Mouse (Mus musculus) ES-E14 (cell line): ENCODE measurements at regions not wholly inside any gene's neighbourhood (a gene's known extent, or its start where the extent isn't known, plus 50 kb on each side); places are given as distances from the start of the nearest gene placed in this dataset.

Experiments used
- DNase-seq: peaks from one replicate; pipeline ENCODE4 v3.0.0-alpha.2; 2013; ENCODE audit warnings: low read depth, low spot score
- H3K27ac ChIP-seq: 2 replicates; pipeline ENCODE4 v1.5.1; 2012; ENCODE audit warnings: low read depth, mild to moderate bottlenecking, low read length, moderate library complexity, mixed read lengths; ENCODE audit not compliant: poor library complexity, insufficient read depth, severe bottlenecking
- H3K36me3 ChIP-seq: 2 replicates; pipeline ENCODE4 v1.6.1; 2012; ENCODE audit warnings: mild to moderate bottlenecking, low read length, moderate library complexity, mixed read lengths; ENCODE audit not compliant: control insufficient read depth, poor library complexity, insufficient read depth, severe bottlenecking
- H3K4me1 ChIP-seq, 2 experiments: fragments of 150-350 bp in 1 of 2; sonication (generic) in 1 of 2; 2 replicates each; pipeline ENCODE4 v1.6.1; 2012; ENCODE audit warnings: low read length in 2 of 2, mild to moderate bottlenecking in 1 of 2, mixed read lengths in 1 of 2; ENCODE audit not compliant: control insufficient read depth in 2 of 2, insufficient read depth in 2 of 2, poor library complexity in 1 of 2
- H3K4me3 ChIP-seq, 2 experiments: fragments of 150-350 bp in 1 of 2; sonication (generic) in 1 of 2; 2 replicates each; pipeline ENCODE4 v1.5.1; 2012; ENCODE audit warnings: low read length in 2 of 2, low read depth in 1 of 2, mild to moderate bottlenecking in 1 of 2, mixed read lengths in 1 of 2; ENCODE audit not compliant: insufficient read depth in 1 of 2, poor library complexity in 1 of 2, severe bottlenecking in 1 of 2
- H3K9ac ChIP-seq: 2 replicates; pipeline ENCODE4 v1.6.1; 2012; ENCODE audit warnings: low read depth, mild to moderate bottlenecking, low read length, mixed read lengths; ENCODE audit not compliant: poor library complexity, insufficient read depth, severe bottlenecking
- H3K9me3 ChIP-seq: fragments of 150-350 bp; sonication (generic); 2 replicates; pipeline ENCODE4 v1.6.1; 2012; ENCODE audit warnings: low read depth, mild to moderate bottlenecking, low read length; ENCODE audit not compliant: control insufficient read depth, insufficient read depth
- CHD2 ChIP-seq: IDR thresholded peaks from 2 replicates; pipeline ENCODE4 v1.6.1; 2014; ENCODE audit warnings: mild to moderate bottlenecking, low read depth, low read length, inconsistent platforms
- HCFC1 ChIP-seq: IDR thresholded peaks from 2 replicates; pipeline ENCODE4 v1.6.1; 2012; ENCODE audit warnings: low read length, inconsistent platforms, borderline replicate concordance; ENCODE audit not compliant: insufficient read depth
- MAFK ChIP-seq: IDR thresholded peaks from 2 replicates; pipeline ENCODE4 v1.6.1; 2014; ENCODE audit warnings: mild to moderate bottlenecking, low read depth, low read length, inconsistent platforms; ENCODE audit not compliant: insufficient read depth
- ZC3H11A ChIP-seq: IDR thresholded peaks from 2 replicates; pipeline ENCODE4 v1.6.1; 2012; ENCODE audit warnings: low read depth, mild to moderate bottlenecking, inconsistent platforms, low read length, borderline replicate concordance
- ZNF384 ChIP-seq: IDR thresholded peaks from 2 replicates; pipeline ENCODE4 v1.6.1; 2012; ENCODE audit warnings: low read depth, low read length, inconsistent platforms
- in situ Hi-C, 2 experiments: fragments of 600-800 bp; cut with MboI; formaldehyde crosslinking; loops; one replicate each; pipeline ENCODE4 v1.15.1; 2025; ENCODE audit warnings: low sequenced_read_pairs in 2 of 2, inconsistent platforms in 1 of 2; ENCODE audit not compliant: unreplicated experiment in 2 of 2

- no peaks in the 10 kb centered on the region for H3K36me3 ChIP-seq
- H3K9ac ChIP-seq = no peak overlapping the region
- DNase-seq = no peak
- no peaks in the 10 kb centered on the region for H3K9me3 ChIP-seq
- TF ChIP-seq MAFK = no peak
- no peak for TF ChIP-seq ZC3H11A
- TF ChIP-seq CHD2 = no peak
- no peak for TF ChIP-seq ZNF384
- no peak for TF ChIP-seq HCFC1
- no peak overlapping the region for H3K27ac ChIP-seq
- no peaks in the 10 kb centered on the region; a peak in 1 of 4 replicates for H3K4me1 ChIP-seq
- no peak overlapping the region for H3K4me3 ChIP-seq
- in situ Hi-C loops = no loop called here
These were observed 78.9 kb upstream of the 1700066M21Rik start for GRCm38 (mm10) chr1:57298557-57298956.

DNA sequence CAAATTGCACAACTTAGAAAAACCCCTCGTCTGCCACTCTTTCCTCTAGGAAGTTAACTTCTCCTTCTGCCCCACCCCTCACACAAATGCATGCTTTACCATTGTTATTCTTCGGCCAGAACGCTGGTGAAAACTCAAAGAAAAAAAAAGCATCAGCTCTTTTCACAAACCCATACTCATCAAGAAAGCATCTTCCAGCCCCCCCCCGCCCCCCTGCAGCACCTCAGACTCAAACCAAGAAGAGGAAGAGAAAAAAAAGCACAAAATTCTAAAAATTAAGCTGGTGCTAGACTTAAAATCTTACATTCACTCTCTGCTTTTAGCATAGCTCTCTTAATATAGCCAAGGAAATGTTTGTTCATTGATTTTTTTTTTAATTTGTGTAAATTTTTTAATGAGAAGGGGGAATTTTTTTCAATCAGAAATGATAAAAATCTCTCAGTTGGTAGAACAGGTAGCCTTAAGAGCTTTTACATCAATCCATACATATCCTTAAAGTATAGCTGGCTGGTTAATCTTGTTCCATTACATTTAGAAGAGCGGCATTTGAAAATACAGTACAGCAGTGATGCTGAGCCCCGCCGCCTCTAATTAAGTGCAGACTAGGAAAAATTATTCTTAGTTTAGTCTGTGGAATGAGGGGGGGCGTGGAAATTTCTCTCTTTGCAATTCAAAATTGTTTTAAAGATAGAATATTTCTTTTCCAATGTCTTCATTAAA is 76.0 kb upstream of the 1700066M21Rik start:
- Histone ChIP-seq H3K9ac (no peak overlapping the region), H3K4me1 (no peaks in the 10 kb centered on the region; a peak in 1 of 4 replicates), H3K36me3 (no peaks in the 10 kb centered on the region), H3K4me3 (no peak overlapping the region), H3K27ac (no peak overlapping the region), H3K9me3 (no peaks in the 10 kb centered on the region)
- TF ChIP-seq ZNF384 (no peak), ZC3H11A (no peak), CHD2 (no peak), HCFC1 (no peak), MAFK (no peak)
- DNase-seq = no peak
- in situ Hi-C loops = no loop called here

DNA sequence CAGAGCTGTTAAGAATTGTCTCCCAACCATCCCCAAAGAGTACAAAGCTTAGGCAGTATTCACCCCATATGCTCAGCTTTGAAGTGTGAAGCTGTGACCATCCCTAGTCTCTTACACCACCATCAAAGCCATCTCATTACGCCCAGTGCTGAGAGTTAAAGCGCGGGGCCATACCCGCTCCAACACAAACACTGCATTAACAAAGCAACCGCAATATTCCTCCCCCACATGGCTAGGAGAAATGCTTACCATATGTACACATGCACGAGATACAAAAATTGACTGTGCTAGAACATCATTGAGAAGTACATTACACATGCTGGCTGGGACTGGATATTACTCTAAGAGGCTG is 75.5 kb upstream of the 1700066M21Rik start:
- H3K9me3 ChIP-seq = 0 out of 2 replicates have a peak, but pooled peaks cover under 1% of the 10 kb centered on the region
- H3K27ac ChIP-seq = no peak overlapping the region
- H3K36me3 ChIP-seq = no peaks in the 10 kb centered on the region
- TF ChIP-seq MAFK (no peak), ZNF384 (no peak), CHD2 (no peak), ZC3H11A (no peak), HCFC1 (no peak)
- no peaks in the 10 kb centered on the region; a peak in 1 of 4 replicates for H3K4me1 ChIP-seq
- no peak for DNase-seq
- H3K9ac ChIP-seq = no peak overlapping the region
- H3K4me3 ChIP-seq = no peak overlapping the region
- in situ Hi-C loops = no loop called here

DNA sequence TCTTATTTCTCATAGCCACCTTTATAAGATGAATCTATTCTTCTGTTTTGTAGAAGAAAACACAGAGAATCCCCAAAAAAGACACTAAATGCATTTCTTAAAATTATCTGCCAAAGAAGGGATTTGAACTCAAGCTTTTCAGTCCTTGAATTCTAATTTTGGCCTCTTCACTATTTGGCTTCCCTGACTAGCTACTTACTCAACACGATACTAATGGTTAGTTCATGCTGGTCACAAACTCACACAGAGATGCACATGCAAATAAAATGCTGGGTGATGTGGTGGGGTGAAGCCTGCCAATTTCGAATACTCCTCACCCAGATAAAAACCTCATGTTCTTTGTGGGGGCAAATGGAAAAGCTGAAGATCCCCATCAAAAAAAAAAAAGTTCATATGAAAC is 72.7 kb upstream of the 1700066M21Rik start:
- Histone ChIP-seq H3K9ac (no peak overlapping the region), H3K36me3 (no peaks in the 10 kb centered on the region), H3K4me3 (no peak overlapping the region), H3K9me3 (0 out of 2 replicates have a peak, but pooled peaks cover 3% of the 10 kb centered on the region), H3K4me1 (no peaks in the 10 kb centered on the region; a peak in 1 of 4 replicates), H3K27ac (no peak overlapping the region)
- in situ Hi-C loops = no loop called here
- DNase-seq = no peak
- TF ChIP-seq ZC3H11A (no peak), ZNF384 (no peak), HCFC1 (no peak), MAFK (no peak), CHD2 (no peak)

- no peak overlapping the region for H3K9ac ChIP-seq
- in situ Hi-C loops = no loop called here
- H3K36me3 ChIP-seq = no peaks in the 10 kb centered on the region
- no peak overlapping the region for H3K27ac ChIP-seq
- no peak overlapping the region for H3K4me3 ChIP-seq
- H3K9me3 ChIP-seq = no peaks in the 10 kb centered on the region
- H3K4me1 ChIP-seq = no peaks in the 10 kb centered on the region
- no peak for TF ChIP-seq HCFC1
- no peak for TF ChIP-seq CHD2
- TF ChIP-seq ZNF384 = no peak
- no peak for TF ChIP-seq ZC3H11A
- no peak for TF ChIP-seq MAFK
- no peak for DNase-seq
These were observed 54.9 kb upstream of the 1700066M21Rik start for GRCm38 (mm10) chr1:57322535-57322934.
